Mouse (Mus musculus): Measurements from ENCODE around the gene Kcnk3.

DNA sequence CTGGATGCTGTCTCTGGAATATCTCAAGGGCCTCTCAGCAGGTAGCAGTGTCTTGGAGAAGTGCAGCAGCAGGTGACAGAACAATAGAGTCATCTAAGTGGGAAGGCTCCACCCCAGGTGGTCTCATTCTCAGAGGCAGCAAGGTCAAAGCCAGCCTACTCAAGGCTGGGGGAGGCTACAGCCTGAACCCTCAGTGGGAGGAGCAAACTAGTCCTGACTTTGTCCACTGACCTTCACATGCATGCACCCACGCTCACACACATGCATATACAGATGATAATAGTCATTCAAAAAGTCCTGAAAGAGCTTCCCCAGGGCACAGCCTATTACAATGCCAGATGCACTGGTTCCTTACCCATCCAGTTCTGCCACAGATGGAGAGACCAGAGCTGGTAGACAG is 72.3 kb downstream of the Kcnk3 start:
- TF ChIP-seq POLR2A (IDR thresholded peaks at IDR 0.05; ENCODE audit: insufficient read length, low read depth) (no peak), USF1 (IDR thresholded peaks at IDR 0.05; ENCODE audit: low read depth) (no peak)
